Comparison of ENCODE assay signal across 25 mouse cellular contexts in genomic region chr15:67571614-67572013, GRCm38 (mm10).
"Had no signal": no experiment of that assay in that cellular context is flagged by ENCODE, and none has a peak within 500 bp of the region (broad histone marks: within the 10 kb centered on the region; RNA-seq: fewer than 3 reads in every experiment).

No protein-coding gene starts in this region.

- H3K4me3 ChIP-seq: heart, adult 2 months; heart, embryonic 13.5 days; heart, embryonic 15.5 days; hindbrain, embryonic 13.5 days; hindbrain, embryonic 15.5 days; kidney, embryonic 15.5 days; limb, embryonic 13.5 days; limb, embryonic 15.5 days; liver, embryonic 12.5 days had no signal

- H3K9ac ChIP-seq: heart, embryonic 13.5 days; heart, embryonic 15.5 days; hindbrain, embryonic 13.5 days; hindbrain, embryonic 15.5 days; kidney, embryonic 15.5 days; limb, embryonic 13.5 days; limb, embryonic 15.5 days; liver, embryonic 12.5 days; liver, embryonic 14.5 days had no signal

- DNase-seq: gastrocnemius, postnatal 14 days; gastrocnemius, postnatal 36 days; heart, adult 11 months; heart, adult 2 months; heart, postnatal 14 days; kidney, adult 11 months; kidney, adult 2 months; kidney, adult 9 months; kidney, postnatal 10 days; kidney, postnatal 36 days; layer of hippocampus, adult 9-11 months; layer of hippocampus, postnatal 36 days; left cerebral cortex, postnatal 4 days had no signal

- H3K27ac ChIP-seq: heart, adult 2 months; heart, embryonic 13.5 days; heart, embryonic 15.5 days; hindbrain, embryonic 13.5 days; hindbrain, embryonic 15.5 days; hindbrain, postnatal 0 days; kidney, embryonic 15.5 days; limb, embryonic 13.5 days; limb, embryonic 15.5 days; liver, embryonic 12.5 days; liver, embryonic 14.5 days had no signal

- ATAC-seq: hindbrain, postnatal 0 days; intestine, embryonic 16.5 days; liver, embryonic 12.5 days had no signal

- H3K27me3 ChIP-seq: heart, embryonic 13.5 days; heart, embryonic 15.5 days; hindbrain, embryonic 13.5 days; hindbrain, embryonic 15.5 days; kidney, embryonic 15.5 days; limb, embryonic 13.5 days; limb, embryonic 15.5 days; liver, embryonic 12.5 days had no signal

- H3K4me1 ChIP-seq: heart, embryonic 13.5 days; heart, embryonic 15.5 days; hindbrain, embryonic 13.5 days; hindbrain, embryonic 15.5 days; kidney, embryonic 15.5 days; limb, embryonic 13.5 days; limb, embryonic 15.5 days; liver, embryonic 12.5 days had no signal

- H3K9me3 ChIP-seq: heart, embryonic 13.5 days; heart, embryonic 15.5 days; hindbrain, embryonic 13.5 days; hindbrain, embryonic 15.5 days; kidney, embryonic 15.5 days; limb, embryonic 13.5 days; limb, embryonic 15.5 days; liver, embryonic 12.5 days had no signal

- H3K36me3 ChIP-seq: heart, embryonic 13.5 days; heart, embryonic 15.5 days; hindbrain, embryonic 13.5 days; hindbrain, embryonic 15.5 days; kidney, embryonic 15.5 days; limb, embryonic 13.5 days; limb, embryonic 15.5 days; liver, embryonic 12.5 days had no signal

- H3K4me2 ChIP-seq: heart, embryonic 11.5 days; heart, embryonic 13.5 days; heart, embryonic 15.5 days; hindbrain, embryonic 13.5 days; hindbrain, embryonic 15.5 days; kidney, embryonic 15.5 days; limb, embryonic 13.5 days; limb, embryonic 15.5 days; liver, embryonic 12.5 days had no signal
